Mouse (Mus musculus): ENCODE results near the gene Vti1a. TPM values are rescaled to one million over a fixed set of nuclear protein-coding genes. Genes with fewer than 3 reads are reported as not detected.

Vti1a gene
- polyA plus RNA-seq, 1 experiment from 2014 or later = 42.1 TPM

GRCm38 (mm10) chr19:55642361-55642760, 326.3 kb downstream of the Vti1a start:
- no peak overlapping the region for H3K4me3 ChIP-seq (ENCODE audit: low read depth, low read length)
- no peak overlapping the region for H3K9ac ChIP-seq (ENCODE audit: low read depth, low read length)
- H3K27ac ChIP-seq (ENCODE audit: low read length) = no peak overlapping the region
- H3K9me3 ChIP-seq (replicated peaks; ENCODE audit: control insufficient read depth, low read length, poor library complexity, severe bottlenecking) = no peaks in the 10 kb centered on the region
- ATAC-seq = no peak
- no peak overlapping the region for H3K4me2 ChIP-seq (ENCODE audit: low read length)
- peaks cover 4% of the 10 kb centered on the region; the same call in 1 of the 2 replicates for H3K4me1 ChIP-seq (ENCODE audit: control insufficient read depth, insufficient read depth, low read length)
- WGBS = 29% methylated on average over 11 of the region's 11 CpGs
- peaks cover 4% of the 10 kb centered on the region; the same call in 1 of the 2 replicates for H3K27me3 ChIP-seq (ENCODE audit: control insufficient read depth, insufficient read depth, low read depth, low read length)
- no peaks in the 10 kb centered on the region for H3K36me3 ChIP-seq (ENCODE audit: control insufficient read depth, insufficient read depth, low read length)

- ATAC-seq = 0 out of 2 replicates have a peak, but pooled peaks have one; percentile 25
- no peak overlapping the region for H3K27ac ChIP-seq (ENCODE audit: low read length)
- H3K27me3 ChIP-seq (ENCODE audit: control insufficient read depth, insufficient read depth, low read depth, low read length) = peaks cover 4% of the 10 kb centered on the region; the same call in 1 of the 2 replicates
- H3K9me3 ChIP-seq (replicated peaks; ENCODE audit: control insufficient read depth, low read length, poor library complexity, severe bottlenecking) = no peaks in the 10 kb centered on the region
- peaks cover 4% of the 10 kb centered on the region; the same call in 1 of the 2 replicates for H3K4me1 ChIP-seq (ENCODE audit: control insufficient read depth, insufficient read depth, low read length)
- 13% methylated on average over 14 of the region's 14 CpGs for WGBS
- H3K9ac ChIP-seq (ENCODE audit: low read depth, low read length) = no peak overlapping the region
- no peak overlapping the region for H3K4me3 ChIP-seq (ENCODE audit: low read depth, low read length)
- H3K4me2 ChIP-seq (ENCODE audit: low read length) = peak overlapping the region; percentile 30
- H3K36me3 ChIP-seq (ENCODE audit: control insufficient read depth, insufficient read depth, low read length) = no peaks in the 10 kb centered on the region
Observed at GRCm38 (mm10) chr19:55643288-55643901, 327.3 kb downstream of the Vti1a start.

GRCm38 (mm10) chr19:55643931-55644330, 327.8 kb downstream of the Vti1a start:
- ATAC-seq = no peak
- no peak overlapping the region for H3K9ac ChIP-seq (ENCODE audit: low read depth, low read length)
- peaks cover 4% of the 10 kb centered on the region; the same call in 1 of the 2 replicates for H3K27me3 ChIP-seq (ENCODE audit: control insufficient read depth, insufficient read depth, low read depth, low read length)
- H3K27ac ChIP-seq (ENCODE audit: low read length) = no peak overlapping the region
- no peaks in the 10 kb centered on the region for H3K36me3 ChIP-seq (ENCODE audit: control insufficient read depth, insufficient read depth, low read length)
- WGBS = 74% methylated on average over 13 of the region's 13 CpGs
- H3K4me3 ChIP-seq (ENCODE audit: low read depth, low read length) = no peak overlapping the region
- no peaks in the 10 kb centered on the region for H3K9me3 ChIP-seq (replicated peaks; ENCODE audit: control insufficient read depth, low read length, poor library complexity, severe bottlenecking)
- H3K4me2 ChIP-seq (ENCODE audit: low read length) = no peak overlapping the region
- H3K4me1 ChIP-seq (ENCODE audit: control insufficient read depth, insufficient read depth, low read length) = peaks cover 4% of the 10 kb centered on the region; the same call in 1 of the 2 replicates

- no peak overlapping the region for H3K4me2 ChIP-seq (ENCODE audit: low read length)
- H3K36me3 ChIP-seq (ENCODE audit: control insufficient read depth, insufficient read depth, low read length) = no peaks in the 10 kb centered on the region
- H3K9ac ChIP-seq (ENCODE audit: low read depth, low read length) = no peak overlapping the region
- no peak overlapping the region for H3K27ac ChIP-seq (ENCODE audit: low read length)
- peaks cover 4% of the 10 kb centered on the region; the same call in 1 of the 2 replicates for H3K27me3 ChIP-seq (ENCODE audit: control insufficient read depth, insufficient read depth, low read depth, low read length)
- H3K4me1 ChIP-seq (ENCODE audit: control insufficient read depth, insufficient read depth, low read length) = no peaks in the 10 kb centered on the region
- no peak overlapping the region for H3K4me3 ChIP-seq (ENCODE audit: low read depth, low read length)
- no peak for ATAC-seq
- no peaks in the 10 kb centered on the region for H3K9me3 ChIP-seq (replicated peaks; ENCODE audit: control insufficient read depth, low read length, poor library complexity, severe bottlenecking)
- WGBS = 94% methylated on average over 10 of the region's 10 CpGs
Observed at GRCm38 (mm10) chr19:55649363-55649762, 333.3 kb downstream of the Vti1a start.

- ATAC-seq = no peak
- Histone ChIP-seq H3K4me1 (ENCODE audit: control insufficient read depth, insufficient read depth, low read length) (no peaks in the 10 kb centered on the region), H3K9me3 (replicated peaks; ENCODE audit: control insufficient read depth, low read length, poor library complexity, severe bottlenecking) (no peaks in the 10 kb centered on the region), H3K4me3 (ENCODE audit: low read depth, low read length) (no peak overlapping the region), H3K9ac (ENCODE audit: low read depth, low read length) (no peak overlapping the region), H3K4me2 (ENCODE audit: low read length) (no peak overlapping the region), H3K27me3 (ENCODE audit: control insufficient read depth, insufficient read depth, low read depth, low read length) (no peaks in the 10 kb centered on the region), H3K27ac (ENCODE audit: low read length) (no peak overlapping the region), H3K36me3 (ENCODE audit: control insufficient read depth, insufficient read depth, low read length) (no peaks in the 10 kb centered on the region)
- 84% methylated on average over 9 of the region's 9 CpGs for WGBS
Observed at GRCm38 (mm10) chr19:55651017-55651416, 334.9 kb downstream of the Vti1a start.

- no peak for ATAC-seq
- Histone ChIP-seq H3K4me3 (ENCODE audit: low read depth, low read length) (no peak overlapping the region), H3K4me1 (ENCODE audit: control insufficient read depth, insufficient read depth, low read length) (0 out of 2 replicates have a peak, but pooled peaks cover 3% of the 10 kb centered on the region), H3K36me3 (ENCODE audit: control insufficient read depth, insufficient read depth, low read length) (no peaks in the 10 kb centered on the region), H3K9ac (ENCODE audit: low read depth, low read length) (no peak overlapping the region), H3K4me2 (ENCODE audit: low read length) (no peak overlapping the region), H3K27me3 (ENCODE audit: control insufficient read depth, insufficient read depth, low read depth, low read length) (no peaks in the 10 kb centered on the region), H3K27ac (ENCODE audit: low read length) (no peak overlapping the region), H3K9me3 (replicated peaks; ENCODE audit: control insufficient read depth, low read length, poor library complexity, severe bottlenecking) (no peaks in the 10 kb centered on the region)
- whole genome bisulfite sequencing = 89% methylated on average over 7 of the region's 7 CpGs
Observed at GRCm38 (mm10) chr19:55652693-55653265, 336.7 kb downstream of the Vti1a start.

GRCm38 (mm10) chr19:55660165-55660564, 344.1 kb downstream of the Vti1a start:
- Histone ChIP-seq H3K4me2 (ENCODE audit: low read length) (no peak overlapping the region), H3K4me1 (ENCODE audit: control insufficient read depth, insufficient read depth, low read length) (peaks cover 5% of the 10 kb centered on the region; the same call in 1 of the 2 replicates), H3K27me3 (ENCODE audit: control insufficient read depth, insufficient read depth, low read depth, low read length) (no peaks in the 10 kb centered on the region), H3K27ac (ENCODE audit: low read length) (no peak overlapping the region), H3K9ac (ENCODE audit: low read depth, low read length) (no peak overlapping the region), H3K4me3 (ENCODE audit: low read depth, low read length) (no peak overlapping the region), H3K9me3 (replicated peaks; ENCODE audit: control insufficient read depth, low read length, poor library complexity, severe bottlenecking) (no peaks in the 10 kb centered on the region), H3K36me3 (ENCODE audit: control insufficient read depth, insufficient read depth, low read length) (no peaks in the 10 kb centered on the region)
- no peak for ATAC-seq
- 91% methylated on average over 11 of the region's 11 CpGs for WGBS

GRCm38 (mm10) chr19:55662521-55663223, 346.6 kb downstream of the Vti1a start:
- Histone ChIP-seq H3K4me1 (ENCODE audit: control insufficient read depth, insufficient read depth, low read length) (peaks cover 2% of the 10 kb centered on the region; the same call in 1 of the 2 replicates), H3K4me3 (ENCODE audit: low read depth, low read length) (no peak overlapping the region), H3K4me2 (ENCODE audit: low read length) (no peak overlapping the region), H3K9me3 (replicated peaks; ENCODE audit: control insufficient read depth, low read length, poor library complexity, severe bottlenecking) (no peaks in the 10 kb centered on the region), H3K27me3 (ENCODE audit: control insufficient read depth, insufficient read depth, low read depth, low read length) (no peaks in the 10 kb centered on the region), H3K27ac (ENCODE audit: low read length) (no peak overlapping the region), H3K9ac (ENCODE audit: low read depth, low read length) (no peak overlapping the region), H3K36me3 (ENCODE audit: control insufficient read depth, insufficient read depth, low read length) (no peaks in the 10 kb centered on the region)
- no peak for ATAC-seq
- 33% methylated on average over 5 of the region's 5 CpGs for WGBS

GRCm38 (mm10) chr19:55667787-55668186, 351.7 kb downstream of the Vti1a start:
- Histone ChIP-seq H3K4me1 (ENCODE audit: control insufficient read depth, insufficient read depth, low read length) (no peaks in the 10 kb centered on the region), H3K36me3 (ENCODE audit: control insufficient read depth, insufficient read depth, low read length) (no peaks in the 10 kb centered on the region), H3K9ac (ENCODE audit: low read depth, low read length) (no peak overlapping the region), H3K9me3 (replicated peaks; ENCODE audit: control insufficient read depth, low read length, poor library complexity, severe bottlenecking) (no peaks in the 10 kb centered on the region), H3K4me3 (ENCODE audit: low read depth, low read length) (no peak overlapping the region), H3K4me2 (ENCODE audit: low read length) (no peak overlapping the region), H3K27me3 (ENCODE audit: control insufficient read depth, insufficient read depth, low read depth, low read length) (no peaks in the 10 kb centered on the region), H3K27ac (ENCODE audit: low read length) (no peak overlapping the region)
- 92% methylated on average over 9 of the region's 9 CpGs for WGBS
- no peak for ATAC-seq

Data from midbrain, embryonic 16.5 days (tissue).